Mouse (Mus musculus): ENCODE measurements around the gene Tcp11. TPM values are rescaled to one million over a fixed set of nuclear protein-coding genes. Genes with fewer than 3 reads are reported as not detected.

Tcp11 gene
- under 1 TPM; 0.54 to 0.59 TPM for total RNA-seq (2021)

DNA sequence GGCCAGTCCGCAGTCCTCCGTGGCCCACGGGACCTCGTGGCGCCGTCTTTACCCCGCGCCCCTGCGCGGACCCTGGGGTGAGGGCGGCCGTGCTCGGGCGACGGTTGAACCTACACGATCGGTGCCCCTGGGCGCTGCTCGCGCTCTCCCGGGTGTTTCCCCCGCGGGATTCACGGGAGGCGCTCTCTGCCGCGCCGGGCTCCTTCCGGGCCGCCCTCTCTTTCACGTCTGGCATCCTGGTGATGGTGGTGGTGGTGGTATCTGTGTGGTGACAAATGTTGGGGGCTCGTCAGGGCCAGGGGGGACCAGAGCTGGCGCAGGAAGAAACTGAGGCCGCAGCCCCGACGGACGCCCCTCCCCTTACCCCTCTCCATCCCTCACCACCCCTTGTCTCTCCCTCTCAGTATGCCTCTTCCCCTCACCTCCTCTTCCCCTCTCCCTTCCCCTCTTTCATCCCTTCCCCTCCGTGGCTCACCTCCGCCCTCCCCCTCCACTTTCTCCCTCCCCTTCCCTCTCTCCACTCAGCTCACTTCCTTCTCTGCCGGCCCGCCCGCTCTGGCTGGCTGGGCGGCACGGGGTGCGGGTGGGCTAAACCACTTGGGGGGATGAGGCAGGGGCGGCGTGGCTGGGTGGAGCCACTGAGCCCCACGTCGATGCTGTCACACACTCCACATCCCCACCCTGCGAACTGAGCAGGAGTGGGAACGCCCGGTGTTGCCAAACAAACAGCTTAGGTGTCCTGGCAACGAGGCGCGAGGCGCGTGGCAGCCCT lies at the start of gene Tcp11:
Tcp11 (minus strand) TSS at position 595 of the 772 bp plus-strand sequence.
- intact Hi-C loops (cut with DNase I): no loop called here
- no peak for DNase-seq (ENCODE audit: low spot score in 2 of 2)

- no peak for DNase-seq (ENCODE audit: low spot score in 2 of 2)
- intact Hi-C loops (cut with DNase I): loop anchor here (5.0 kb wide), 1 partner anchor 42 kb away; no protein-coding TSS in a partner anchor
Measured at GRCm38 (mm10) chr17:28129796-28130195, 49.4 kb upstream of the Tcp11 start.

GRCm38 (mm10) chr17:28124368-28124767 lies 43.9 kb upstream of the Tcp11 start:
- intact Hi-C loops (cut with DNase I): no loop called here
- DNase-seq (ENCODE audit: low spot score in 2 of 2): no peak

- DNase-seq (ENCODE audit: low spot score in 2 of 2): no peak
- intact Hi-C loops (cut with DNase I): no loop called here
Measured at GRCm38 (mm10) chr17:28123627-28124026, 43.2 kb upstream of the Tcp11 start.

DNA sequence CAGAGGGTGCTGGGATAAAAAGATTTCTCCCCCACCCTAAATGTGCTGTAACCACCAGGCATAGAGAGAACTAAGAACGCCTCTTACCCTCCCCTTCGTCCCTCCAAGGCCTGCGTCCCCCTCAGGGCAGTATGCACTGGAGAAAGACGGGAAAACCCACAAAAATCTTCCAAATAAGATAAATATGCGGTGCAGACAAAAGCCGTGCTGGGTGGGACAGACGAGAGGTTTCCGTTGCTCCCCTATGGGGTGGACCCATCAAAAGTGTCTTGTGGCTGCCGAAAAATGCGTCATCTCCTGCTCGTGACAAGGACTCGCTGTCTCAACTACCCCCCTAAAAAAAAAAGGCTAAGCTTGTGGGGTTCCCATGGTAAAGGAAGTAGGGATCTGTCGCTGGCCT lies 42.5 kb upstream of the Tcp11 start:
- intact Hi-C loops (cut with DNase I): no loop called here
- DNase-seq (ENCODE audit: low spot score in 2 of 2): no peak

DNA sequence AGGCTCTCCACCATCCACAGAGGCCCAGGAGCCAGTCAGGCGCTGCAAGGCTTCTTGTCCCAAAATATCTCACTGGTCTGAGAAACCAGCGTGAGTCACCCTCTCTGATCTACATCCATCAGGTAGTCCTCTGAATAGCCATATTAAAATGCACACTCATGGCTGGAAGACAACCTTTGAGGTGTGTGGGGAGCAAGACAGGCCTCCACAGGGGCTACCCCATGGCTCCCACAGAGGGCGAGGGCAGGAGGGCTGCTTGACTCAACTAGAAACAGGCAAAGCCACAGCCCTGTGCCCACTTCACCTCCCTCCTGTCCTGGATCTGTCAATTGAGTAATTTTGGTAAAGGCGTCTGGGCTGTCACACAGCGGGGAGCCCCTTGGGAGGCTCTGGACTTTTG lies 40.0 kb upstream of the Tcp11 start:
- no peak for DNase-seq (ENCODE audit: low spot score in 2 of 2)
- intact Hi-C loops (cut with DNase I): no loop called here

GRCm38 (mm10) chr17:28117451-28118209 lies 37.2 kb upstream of the Tcp11 start:
- intact Hi-C loops (cut with DNase I): no loop called here
- DNase-seq (ENCODE audit: low spot score in 2 of 2): no peak

GRCm38 (mm10) chr17:28116335-28116734 lies 35.9 kb upstream of the Tcp11 start:
- no peak for DNase-seq (ENCODE audit: low spot score in 2 of 2)
- intact Hi-C loops (cut with DNase I): no loop called here

DNA sequence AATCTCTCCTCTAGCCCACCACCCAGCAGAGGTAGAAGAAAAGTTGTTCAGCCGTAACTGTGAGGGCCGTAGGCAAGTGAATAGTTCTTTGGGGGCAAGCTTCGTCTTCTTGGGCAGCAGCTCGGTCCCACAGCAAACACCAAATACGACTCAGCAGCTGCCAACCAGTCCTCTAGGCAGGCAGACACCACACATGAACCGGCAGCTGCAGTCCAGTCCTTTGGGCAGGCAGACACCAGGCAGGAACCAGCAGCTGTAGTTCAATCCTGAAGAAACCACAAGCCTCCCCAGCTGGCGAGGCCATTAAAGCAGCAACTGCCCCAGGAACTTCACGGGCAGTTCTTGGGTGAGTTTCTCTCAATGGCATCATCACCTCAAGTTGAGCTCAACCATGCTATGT lies 31.8 kb upstream of the Tcp11 start:
- intact Hi-C loops (cut with DNase I): no loop called here
- no peak for DNase-seq (ENCODE audit: low spot score in 2 of 2)

- no peak for DNase-seq (ENCODE audit: low spot score in 2 of 2)
Measured at GRCm38 (mm10) chr17:28107275-28107674, 26.8 kb upstream of the Tcp11 start.

DNA sequence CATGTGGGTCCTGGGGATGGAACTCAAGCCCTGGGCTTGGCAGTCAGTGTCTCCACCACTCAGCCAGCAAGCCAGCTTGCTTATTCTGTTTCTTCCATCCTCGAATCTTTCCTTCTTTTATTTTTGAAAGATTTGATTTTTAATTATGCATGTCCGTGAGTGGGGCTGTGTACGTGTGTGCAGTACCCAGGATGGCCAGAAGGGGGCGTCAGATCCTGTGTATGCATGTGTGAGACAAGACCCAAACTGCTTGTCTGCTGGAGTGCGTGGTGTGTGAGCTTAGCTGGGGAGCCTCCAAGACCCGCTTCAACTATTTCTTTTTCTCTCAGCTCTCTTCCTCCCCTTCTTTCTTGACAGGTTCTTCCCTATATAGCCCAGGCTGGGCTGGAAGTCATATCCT lies 25.9 kb upstream of the Tcp11 start:
- DNase-seq (ENCODE audit: low spot score in 2 of 2): no peak
- intact Hi-C loops (cut with DNase I): no loop called here

More at GRCm38 (mm10) chr17:28107275-28107674, 26.8 kb upstream of the Tcp11 start:
- intact Hi-C loops (cut with DNase I): no loop called here

DNA sequence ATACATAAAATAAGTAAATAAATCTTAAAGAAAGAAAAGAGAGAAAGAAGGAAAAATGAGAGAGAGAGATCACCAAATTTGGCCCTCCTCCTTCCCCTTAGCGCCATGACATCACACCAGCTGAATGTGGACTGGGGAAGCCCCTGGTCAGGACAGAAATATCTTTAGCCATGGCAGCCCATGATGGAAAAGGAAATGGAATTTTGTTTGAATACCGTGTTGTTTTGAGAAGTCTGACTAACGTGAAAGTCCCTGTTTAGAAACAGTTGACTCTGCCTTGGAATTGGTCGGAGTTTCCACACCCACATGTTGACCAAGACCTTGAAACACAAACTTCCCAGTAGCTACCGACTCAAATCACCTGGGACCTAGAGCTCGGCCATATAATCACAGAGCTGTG lies 24.0 kb upstream of the Tcp11 start:
- DNase-seq (ENCODE audit: low spot score in 2 of 2): no peak
- intact Hi-C loops (cut with DNase I): loop anchor here (5.0 kb wide), 1 partner anchor 58 kb away; no protein-coding TSS in a partner anchor

DNA sequence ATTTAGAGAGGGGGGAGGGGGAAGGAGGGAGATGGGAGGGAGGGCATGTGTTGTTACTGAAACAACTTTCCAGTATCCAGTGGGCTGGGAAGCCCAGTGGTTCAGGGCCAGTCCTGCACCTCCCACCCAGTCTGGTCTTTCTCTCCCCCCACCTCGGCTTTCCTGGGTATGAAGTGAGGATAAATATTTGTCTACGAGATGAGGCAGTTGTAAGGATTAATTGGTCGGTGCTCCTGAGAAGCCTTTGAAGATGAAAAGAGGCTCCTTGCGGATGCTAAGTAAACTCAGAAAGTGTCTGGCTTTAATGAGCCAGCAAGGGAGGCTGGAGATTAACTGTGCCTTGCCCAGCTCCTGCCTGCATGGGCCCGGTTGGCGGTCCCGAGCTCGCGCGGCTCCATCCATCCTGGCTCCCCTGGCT lies 21.5 kb upstream of the Tcp11 start:
- DNase-seq (ENCODE audit: low spot score in 2 of 2): no peak
- intact Hi-C loops (cut with DNase I): loop anchor here (5.0 kb wide), 1 partner anchor 60 kb away; no protein-coding TSS in a partner anchor

- DNase-seq (ENCODE audit: low spot score in 2 of 2): no peak
- intact Hi-C loops (cut with DNase I): loop anchor here (5.0 kb wide), 1 partner anchor 61 kb away; no protein-coding TSS in a partner anchor
Measured at GRCm38 (mm10) chr17:28101284-28101887, 20.9 kb upstream of the Tcp11 start.

DNA sequence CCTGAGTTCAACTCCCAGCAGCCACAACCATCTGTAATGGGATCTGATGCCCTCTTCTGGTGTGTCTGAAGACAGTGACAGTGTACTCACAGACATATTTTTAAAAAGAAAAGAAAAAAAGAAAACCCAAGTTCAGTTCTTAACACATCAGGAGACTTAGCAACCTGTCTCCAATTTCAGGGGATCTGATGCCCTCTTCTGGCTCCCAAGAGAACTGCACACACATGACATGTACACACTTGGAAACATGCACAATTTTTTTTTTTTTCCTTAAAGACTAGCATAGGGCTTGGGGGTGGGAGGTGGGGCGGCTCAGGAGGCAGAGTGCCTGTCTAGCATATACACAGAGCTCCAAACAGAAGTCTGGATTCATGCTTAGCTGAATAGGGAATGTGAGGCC lies 20.2 kb upstream of the Tcp11 start:
- DNase-seq (ENCODE audit: low spot score in 2 of 2): no peak
- intact Hi-C loops (cut with DNase I): loop anchor here (5.0 kb wide), 1 partner anchor 62 kb away; no protein-coding TSS in a partner anchor

- intact Hi-C loops (cut with DNase I): no loop called here
- DNase-seq (ENCODE audit: low spot score in 2 of 2): no peak
Measured at GRCm38 (mm10) chr17:28099086-28099485, 18.6 kb upstream of the Tcp11 start.

DNA sequence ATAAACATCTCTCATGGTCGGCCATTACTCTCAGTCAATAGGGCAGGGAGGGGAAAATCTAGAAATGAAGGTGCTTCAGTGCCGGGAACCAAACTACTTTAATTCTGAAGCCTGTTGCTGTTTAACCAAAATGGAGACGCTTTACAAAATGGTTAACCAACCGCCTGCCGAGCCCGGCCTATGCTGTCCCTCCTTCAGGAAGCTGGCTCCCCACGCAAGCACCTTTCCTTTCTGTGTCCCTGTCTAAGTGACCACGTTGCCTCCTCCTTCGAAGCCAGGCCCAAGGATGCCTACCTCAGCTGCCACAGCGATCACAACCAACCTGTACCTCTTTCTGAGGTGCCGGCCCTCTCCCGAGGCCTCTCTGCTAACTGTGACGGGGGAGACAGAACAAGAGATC lies 16.9 kb upstream of the Tcp11 start:
- intact Hi-C loops (cut with DNase I): no loop called here
- DNase-seq (ENCODE audit: low spot score in 2 of 2): no peak

DNA sequence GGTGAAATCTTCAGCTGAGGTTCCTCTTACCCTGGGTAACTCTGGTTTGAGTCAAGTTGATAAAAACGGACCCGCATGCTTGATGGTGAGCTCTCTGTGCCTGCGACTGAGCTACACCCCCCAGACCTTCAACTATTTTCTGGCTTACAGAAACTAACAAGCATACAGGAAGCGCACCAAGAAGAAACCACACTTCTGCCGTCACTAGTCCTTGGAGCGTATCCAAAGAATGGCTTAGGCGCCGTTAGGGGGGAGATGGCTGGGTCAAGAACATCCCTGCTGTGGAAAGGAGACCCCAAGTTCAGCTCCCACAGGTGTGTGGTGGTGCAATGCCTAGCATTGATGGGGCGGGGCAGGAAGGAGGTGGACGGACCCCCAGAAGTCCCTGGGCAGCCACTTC lies 16.0 kb upstream of the Tcp11 start:
- intact Hi-C loops (cut with DNase I): no loop called here
- no peak for DNase-seq (ENCODE audit: low spot score in 2 of 2)

- intact Hi-C loops (cut with DNase I): no loop called here
- no peak for DNase-seq (ENCODE audit: low spot score in 2 of 2)
Measured at GRCm38 (mm10) chr17:28093837-28094236, 13.4 kb upstream of the Tcp11 start.

DNA sequence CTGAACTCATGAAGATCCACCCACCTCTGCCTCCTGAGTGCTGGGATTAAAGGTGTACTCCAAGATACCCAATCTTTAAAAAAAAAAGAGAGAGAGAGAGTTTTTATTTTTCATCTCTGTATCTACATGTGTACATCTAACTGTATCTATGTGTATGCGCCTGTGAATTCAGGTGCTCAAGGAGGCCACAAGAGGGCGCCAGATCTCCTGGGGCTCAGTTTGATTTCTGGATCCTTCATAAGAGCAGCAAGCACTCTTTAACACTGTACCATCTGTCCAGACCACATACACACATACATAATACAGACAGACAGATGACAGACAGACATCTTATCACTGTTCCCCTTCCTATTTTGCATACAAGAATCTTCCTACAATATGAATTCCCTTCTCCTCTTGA lies 11.9 kb upstream of the Tcp11 start:
- intact Hi-C loops (cut with DNase I): no loop called here
- no peak for DNase-seq (ENCODE audit: low spot score in 2 of 2)

Measured in left cerebral cortex, postnatal 36 days (tissue).